In genomic region chr8:91342196-91342595, GRCm38 (mm10) we compare ENCODE assay signal across 22 mouse cellular contexts. TPM values are rescaled to one million over a fixed set of nuclear protein-coding genes. Genes with fewer than 3 reads are reported as not detected.
DNase-seq lines count a peak whose midpoint lies in the region; ATAC-seq lines count a peak whose summit lies in the region.
"Had no signal": no experiment of that assay in that cellular context is flagged by ENCODE, and none has a peak within 500 bp of the region (broad histone marks: within the 10 kb centered on the region; RNA-seq: fewer than 3 reads in every experiment).

No protein-coding gene starts in this region.

- no peak overlapping the region for H3K27ac ChIP-seq in hindbrain, embryonic 12.5 days
- no peak overlapping the region for H3K27ac ChIP-seq in hindbrain, embryonic 16.5 days (ENCODE audit: low read depth, low read length)
- H3K27ac ChIP-seq: forebrain, embryonic 15.5 days; liver, embryonic 13.5 days; neural tube, embryonic 13.5 days had no signal

- peaks cover 5% of the 10 kb centered on the region; the same call in 1 of the 2 replicates for H3K4me1 ChIP-seq in hindbrain, embryonic 12.5 days
- no peaks in the 10 kb centered on the region for H3K4me1 ChIP-seq in hindbrain, embryonic 16.5 days (ENCODE audit: control insufficient read depth, insufficient read depth, low read depth, low read length)
- H3K4me1 ChIP-seq: forebrain, embryonic 15.5 days had no signal

- no peak overlapping the region for H3K9ac ChIP-seq in hindbrain, embryonic 12.5 days
- no peak overlapping the region for H3K9ac ChIP-seq in hindbrain, embryonic 16.5 days (ENCODE audit: low read depth, low read length)
- H3K9ac ChIP-seq: forebrain, embryonic 15.5 days; liver, embryonic 13.5 days; lung, embryonic 14.5 days; neural tube, embryonic 13.5 days had no signal

- no peak overlapping the region for H3K4me2 ChIP-seq in hindbrain, embryonic 12.5 days (replicated peaks)
- no peak overlapping the region for H3K4me2 ChIP-seq in hindbrain, embryonic 16.5 days (ENCODE audit: low read length)
- H3K4me2 ChIP-seq: forebrain, embryonic 15.5 days; liver, embryonic 13.5 days; lung, embryonic 14.5 days; neural tube, embryonic 13.5 days had no signal

- no peaks in the 10 kb centered on the region for H3K9me3 ChIP-seq in hindbrain, embryonic 12.5 days (replicated peaks)
- H3K9me3 ChIP-seq in hindbrain, embryonic 16.5 days (ENCODE audit: control insufficient read depth, low read length) = no peaks in the 10 kb centered on the region
- H3K9me3 ChIP-seq: forebrain, embryonic 15.5 days; liver, embryonic 13.5 days; megakaryocyte, embryonic 14.5 days; neural tube, embryonic 13.5 days had no signal

- ATAC-seq in hindbrain, embryonic 12.5 days (ENCODE audit: low FRiP score) = 0 out of 2 replicates have a peak, but pooled peaks have one; percentile 58
- ATAC-seq in hindbrain, embryonic 16.5 days = no peak
- ATAC-seq: CD4-positive, CD25-positive, alpha-beta regulatory T cell, adult 4 months; forebrain, embryonic 15.5 days; midbrain, embryonic 16.5 days had no signal

- H3K36me3 ChIP-seq in hindbrain, embryonic 12.5 days = no peaks in the 10 kb centered on the region
- H3K36me3 ChIP-seq in hindbrain, embryonic 16.5 days (ENCODE audit: control insufficient read depth, insufficient read depth, low read length) = no peaks in the 10 kb centered on the region
- H3K36me3 ChIP-seq: forebrain, embryonic 15.5 days; liver, embryonic 13.5 days; neural tube, embryonic 13.5 days had no signal

- no peak overlapping the region for H3K4me3 ChIP-seq in hindbrain, embryonic 12.5 days
- H3K4me3 ChIP-seq in hindbrain, embryonic 16.5 days (ENCODE audit: low read length) = no peak overlapping the region
- H3K4me3 ChIP-seq: forebrain, embryonic 15.5 days; liver, embryonic 13.5 days; megakaryocyte, embryonic 14.5 days; myocyte; neural tube, embryonic 13.5 days had no signal

- DNase-seq in embryo, embryonic 10 days (ENCODE audit: low spot score) = peak; percentile 76
- no peak for DNase-seq in embryo, embryonic 11 days
- peak; percentile 59 for DNase-seq in kidney, adult 9 months
- DNase-seq in kidney, postnatal 25 days = peak; percentile 27 to 48
- no peak for DNase-seq in thymus, postnatal 25 days
- DNase-seq in frontal cortex, postnatal 14 days (ENCODE audit: low spot score in 2 of 2) = no peak
- DNase-seq: adrenal gland, postnatal 14 days; cerebellum, adult 9-10 months; gastrocnemius, postnatal 25 days; layer of hippocampus, postnatal 36 days; liver, embryonic 13.5 days; lung, embryonic 14.5 days; retina, postnatal 1 day; right cerebral cortex, postnatal 25 days had no signal

- WGBS in hindbrain, embryonic 12.5 days = 43% methylated on average over 5 of the region's 5 CpGs
- 43% methylated on average over 5 of the region's 5 CpGs for WGBS in hindbrain, embryonic 16.5 days

- no peaks in the 10 kb centered on the region for H3K27me3 ChIP-seq in hindbrain, embryonic 12.5 days
- H3K27me3 ChIP-seq in hindbrain, embryonic 16.5 days (replicated peaks; ENCODE audit: control insufficient read depth, insufficient read depth, low read length) = no peaks in the 10 kb centered on the region
- H3K27me3 ChIP-seq: forebrain, embryonic 15.5 days; liver, embryonic 13.5 days; megakaryocyte, embryonic 14.5 days; neural tube, embryonic 13.5 days had no signal

RNA-seq across cellular contexts. Expression of gene Fto, which starts 28.9 kb away (rescaled TPM):
- polyA plus RNA-seq in hindbrain, embryonic 12.5 days (2016; fragmentation: Nextera tagmentation; extraction: Ambion mirVana) = 116 and 119 TPM in 2 replicates
- polyA plus RNA-seq in hindbrain, embryonic 16.5 days (2015; fragmentation: Nextera tagmentation; extraction: Ambion mirVana) = 151 and 169 TPM in 2 replicates

RNA-seq across cellular contexts. Expression of gene Rpgrip1l, which starts 29.1 kb away (rescaled TPM):
- polyA plus RNA-seq in hindbrain, embryonic 12.5 days (2016; fragmentation: Nextera tagmentation; extraction: Ambion mirVana) = 15.3 and 15.5 TPM in 2 replicates
- polyA plus RNA-seq in hindbrain, embryonic 16.5 days (2015; fragmentation: Nextera tagmentation; extraction: Ambion mirVana) = 10.0 and 10.6 TPM in 2 replicates

Comparison
In these comparisons a context has a peak if more than half of its experiments do, and no peak if none do; other contexts are left out.
1. DNase-seq: peak in embryo, embryonic 10 days (single experiment), kidney, adult 9 months (single experiment) and kidney, postnatal 25 days (2 of 2); none in embryo, embryonic 11 days (single experiment), thymus, postnatal 25 days (single experiment) and frontal cortex, postnatal 14 days (0 of 2).